Mouse (Mus musculus) neural tube, postnatal 0 days (tissue): ENCODE measurements around the gene Spin4. TPM values are rescaled to one million over a fixed set of nuclear protein-coding genes. Genes with fewer than 3 reads are reported as not detected.

Experiments used
- polyA plus RNA-seq: library from polyadenylated mRNA; unstranded; fragments of >200 nt; fragmentation: Nextera tagmentation; extraction: Ambion mirVana; gene quantifications from 2 replicates; pipeline ENCODE4 v1.2.1, GENCODE M21; 2015

Gene Spin4
- polyA plus RNA-seq = 3.0 and 3.1 TPM in 2 replicates

GRCm38 (mm10) chrX:95026361-95026892 is at the start of gene Spin4:
Spin4 (minus strand) TSS chrX:95026682.

Other genes with a start within 250 kb of the Spin4 start
- 33.4 and 40.7 TPM in 2 replicates for gene Arhgef9, start 170.2 kb upstream of the Spin4 start, polyA plus RNA-seq